Mouse (Mus musculus) liver, embryonic 14.5 days (tissue): ENCODE results near the gene Por. TPM values are rescaled to one million over a fixed set of nuclear protein-coding genes. Genes with fewer than 3 reads are reported as not detected.

Source experiments
- ATAC-seq: fragments of 200-750 bp; cut with Nextera tagmentation; 2 replicates; pipeline ENCODE4 v1.8.0; 2017; ENCODE audit warnings: moderate number of reproducible peaks, mild to moderate bottlenecking, moderate library complexity; ENCODE audit not compliant: insufficient read depth
- DNase-seq, 3 experiments: peaks; one replicate each; pipeline ENCODE4 v3.0.0-alpha.2; 2012 to 2013; ENCODE audit warnings: low read depth in 3 of 3, low spot score in 3 of 3
- H3K27ac ChIP-seq: fragments of 300-500 bp; sonication (generic); 2 replicates; pipeline ENCODE4 v1.5.1; 2014; ENCODE audit warnings: moderate library complexity, mild to moderate bottlenecking, control low read depth, inconsistent platforms
- H3K27me3 ChIP-seq: fragments of 300-500 bp; sonication (generic); 2 replicates; pipeline ENCODE4 v1.6.1; 2014; ENCODE audit warnings: mild to moderate bottlenecking, low read length, moderate library complexity; ENCODE audit not compliant: control insufficient read depth, insufficient read depth
- H3K36me3 ChIP-seq: fragments of 300-500 bp; sonication (generic); replicated peaks from 2 replicates; pipeline ENCODE4 v1.6.1; 2014; ENCODE audit warnings: low read depth; ENCODE audit not compliant: control insufficient read depth, insufficient read depth
- H3K4me1 ChIP-seq, 2 experiments: fragments of 200-500 bp in 1 of 2; fragments of 300-500 bp in 1 of 2; sonication (generic) in 1 of 2; replicated peaks; 2 replicates each; pipeline ENCODE4 v1.6.1; 2012 to 2014; ENCODE audit warnings: antibody characterized with exemption in 1 of 2, inconsistent platforms in 1 of 2, low read length in 1 of 2; ENCODE audit not compliant: control insufficient read depth in 2 of 2, insufficient read depth in 2 of 2
- H3K4me2 ChIP-seq: fragments of 300-500 bp; sonication (generic); 2 replicates; pipeline ENCODE4 v1.6.1; 2014; ENCODE audit warnings: low read depth, mild to moderate bottlenecking, control low read depth, moderate library complexity
- H3K4me3 ChIP-seq, 2 experiments: fragments of 200-500 bp in 1 of 2; fragments of 300-500 bp in 1 of 2; sonication (generic) in 1 of 2; 2 replicates each; pipeline ENCODE4 v1.5.1; 2012 to 2014; ENCODE audit warnings: low read depth in 2 of 2, low read length in 2 of 2, mild to moderate bottlenecking in 2 of 2, control low read depth in 1 of 2, inconsistent platforms in 1 of 2, moderate library complexity in 1 of 2; ENCODE audit not compliant: insufficient read depth in 1 of 2
- H3K9ac ChIP-seq: fragments of 300-500 bp; sonication (generic); replicated peaks from 2 replicates; pipeline ENCODE4 v1.6.1; 2014; ENCODE audit warnings: mild to moderate bottlenecking, control low read depth, moderate library complexity
- H3K9me3 ChIP-seq: fragments of 300-500 bp; sonication (generic); 2 replicates; pipeline ENCODE4 v1.6.1; 2016; ENCODE audit warnings: low read length, mixed read lengths; ENCODE audit not compliant: control insufficient read depth
- CTCF ChIP-seq: IDR thresholded peaks from 2 replicates; pipeline ENCODE4 v1.5.1; 2016; ENCODE audit warnings: antibody characterized with exemption, low read depth, control low read depth
- EP300 ChIP-seq: IDR thresholded peaks from 2 replicates; pipeline ENCODE4 v1.6.1; 2016; ENCODE audit warnings: antibody characterized with exemption, low read depth
- WGBS: fragments of 180-500 bp; shearing (Covaris S2); extraction: QIAGEN DNeasy Blood & Tissue Kit; methylation state at CpG from one replicate; pipeline ENCODE4 v1.1.7; 2014; ENCODE audit not compliant: insufficient replicate concordance; 5-methylcytosine and 5-hydroxymethylcytosine counted together
- polyA plus RNA-seq, 2 experiments: library from polyadenylated mRNA; depleted of rRNA in 1 of 2; stranded (reverse) in 1 of 2; unstranded in 1 of 2; fragments of >200 nt; fragmentation: Nextera tagmentation in 1 of 2; extraction: Ambion mirVana in 1 of 2; gene quantifications; 2 replicates each; pipeline versions ENCODE4 v1.2.1 to v1.2.3; 2012 to 2014

Gene Por
- polyA plus RNA-seq, 2 experiments: 18.1 to 21.7 TPM

GRCm38 (mm10) chr5:135730916-135731315, 61.1 kb downstream of the Por start:
- Histone ChIP-seq H3K4me3 (no peak overlapping the region), H3K9me3 (no peaks in the 10 kb centered on the region), H3K36me3 (peaks cover 7% of the 10 kb centered on the region), H3K9ac (no peak overlapping the region), H3K27ac (no peak overlapping the region), H3K4me2 (no peak overlapping the region), H3K4me1 (no peaks in the 10 kb centered on the region), H3K27me3 (no peaks in the 10 kb centered on the region)
- ATAC-seq: no peak
- no peak for DNase-seq
- 86% methylated on average over 10 of the region's 10 CpGs for WGBS
- TF ChIP-seq EP300 (no peak), CTCF (no peak)

- DNase-seq: no peak
- 82% methylated on average over 16 of the region's 16 CpGs for WGBS
- Histone ChIP-seq H3K9me3 (no peaks in the 10 kb centered on the region), H3K36me3 (peaks cover 7% of the 10 kb centered on the region), H3K27me3 (no peaks in the 10 kb centered on the region), H3K27ac (no peak overlapping the region), H3K4me1 (no peaks in the 10 kb centered on the region), H3K4me3 (no peak overlapping the region), H3K9ac (no peak overlapping the region), H3K4me2 (no peak overlapping the region)
- TF ChIP-seq CTCF (no peak), EP300 (no peak)
- no peak for ATAC-seq
Measured at GRCm38 (mm10) chr5:135731322-135731721, 61.5 kb downstream of the Por start.

- Histone ChIP-seq H3K27ac (no peak overlapping the region), H3K4me3 (no peak overlapping the region), H3K4me2 (no peak overlapping the region), H3K4me1 (no peaks in the 10 kb centered on the region), H3K36me3 (peaks cover 7% of the 10 kb centered on the region), H3K9ac (no peak overlapping the region), H3K27me3 (no peaks in the 10 kb centered on the region), H3K9me3 (no peaks in the 10 kb centered on the region)
- no peak for TF ChIP-seq CTCF
- no peak for TF ChIP-seq EP300
- DNase-seq (no peak), ATAC-seq (no peak)
- WGBS: 73% methylated on average over 4 of the region's 4 CpGs
Measured at GRCm38 (mm10) chr5:135733071-135733470, 63.2 kb downstream of the Por start.

GRCm38 (mm10) chr5:135734057-135734680, 64.3 kb downstream of the Por start:
- ATAC-seq: no peak
- no peak overlapping the region for H3K27ac ChIP-seq
- WGBS: 91% methylated on average over 42 of the region's 42 CpGs
- H3K4me1 ChIP-seq: no peaks in the 10 kb centered on the region
- DNase-seq: no peak
- H3K4me3 ChIP-seq: no peak overlapping the region
- H3K4me2 ChIP-seq: no peak overlapping the region
- H3K9ac ChIP-seq: no peak overlapping the region
- peaks cover 7% of the 10 kb centered on the region for H3K36me3 ChIP-seq
- TF ChIP-seq EP300 (no peak), CTCF (no peak)
- H3K9me3 ChIP-seq: no peaks in the 10 kb centered on the region
- H3K27me3 ChIP-seq: no peaks in the 10 kb centered on the region

- Histone ChIP-seq H3K9ac (no peak overlapping the region), H3K4me3 (no peak overlapping the region), H3K27me3 (no peaks in the 10 kb centered on the region), H3K4me1 (no peaks in the 10 kb centered on the region), H3K27ac (no peak overlapping the region), H3K36me3 (peaks cover 3% of the 10 kb centered on the region), H3K9me3 (no peaks in the 10 kb centered on the region), H3K4me2 (no peak overlapping the region)
- 77% methylated on average over 13 of the region's 13 CpGs for whole genome bisulfite sequencing
- TF ChIP-seq EP300 (no peak), CTCF (no peak)
- ATAC-seq (no peak), DNase-seq (no peak)
Measured at GRCm38 (mm10) chr5:135735741-135736140, 65.9 kb downstream of the Por start.
